Mouse (Mus musculus) neural tube, embryonic 10.5 days (tissue): ENCODE results near the gene Ddah2.

Source experiments
- DNase-seq: peaks from one replicate; pipeline ENCODE4 v3.0.0-alpha.2; 2017; ENCODE audit warnings: low spot score; ENCODE audit errors: extremely low spot score

Gene Ddah2

GRCm38 (mm10) chr17:35050126-35050750 lies 8.6 kb upstream of the Ddah2 start:
- DNase-seq: peak; percentile 75

- DNase-seq: peak; percentile 76
These were observed 7.4 kb upstream of the Ddah2 start for GRCm38 (mm10) chr17:35051156-35052086.

GRCm38 (mm10) chr17:35052271-35052798 lies 6.5 kb upstream of the Ddah2 start:
- no peak for DNase-seq

- no peak for DNase-seq
These were observed 2.9 kb upstream of the Ddah2 start for GRCm38 (mm10) chr17:35055691-35056495.

GRCm38 (mm10) chr17:35057090-35057489 lies 1.7 kb upstream of the Ddah2 start:
- DNase-seq: no peak

GRCm38 (mm10) chr17:35058316-35058715 lies 519 bp upstream of the Ddah2 start:
- no peak for DNase-seq

GRCm38 (mm10) chr17:35060071-35060470 lies 1.2 kb downstream of the Ddah2 start:
- no peak for DNase-seq

GRCm38 (mm10) chr17:35060737-35061297 lies 2.0 kb downstream of the Ddah2 start:
- DNase-seq: no peak

- DNase-seq: no peak
These were observed 2.5 kb downstream of the Ddah2 start for GRCm38 (mm10) chr17:35061299-35061698.

GRCm38 (mm10) chr17:35063466-35063865 lies 4.6 kb downstream of the Ddah2 start:
- DNase-seq: no peak

GRCm38 (mm10) chr17:35064378-35064877 lies 5.6 kb downstream of the Ddah2 start:
- DNase-seq: no peak

- peak; percentile 58 for DNase-seq
These were observed 6.4 kb downstream of the Ddah2 start, which contains the start of gene Ly6g6c for GRCm38 (mm10) chr17:35064951-35065947. Ly6g6c (plus strand) TSS chr17:35065388.

- no peak for DNase-seq
These were observed 7.2 kb downstream of the Ddah2 start, which contains the start of gene Mpig6b for GRCm38 (mm10) chr17:35066084-35066483. Mpig6b (minus strand) TSS chr17:35066184.

- no peak for DNase-seq
These were observed 9.5 kb downstream of the Ddah2 start for GRCm38 (mm10) chr17:35068213-35068914.

- DNase-seq: no peak
These were observed 11.9 kb downstream of the Ddah2 start for GRCm38 (mm10) chr17:35070556-35071229.

- no peak for DNase-seq
These were observed 12.6 kb downstream of the Ddah2 start for GRCm38 (mm10) chr17:35071454-35071853.

- DNase-seq: no peak
These were observed 15.3 kb downstream of the Ddah2 start for GRCm38 (mm10) chr17:35074097-35074496.

GRCm38 (mm10) chr17:35076507-35077176 lies 17.8 kb downstream of the Ddah2 start, which contains the start of gene Ly6g6e:
Ly6g6e (plus strand) TSS chr17:35076902.
- DNase-seq: no peak
